Mouse (Mus musculus) CH12.LX (cell line): ENCODE measurements around the gene Zfp318. TPM values are rescaled to one million over a fixed set of nuclear protein-coding genes. Genes with fewer than 3 reads are reported as not detected.
A peak's percentile ranks its signal among the peaks of the same experiment; 100 is the strongest.

Experiments
- DNase-seq: peaks from one replicate; pipeline ENCODE4 v3.0.0-alpha.2; 2013; ENCODE audit errors: extremely low read depth
- H3K27ac ChIP-seq: 2 replicates; pipeline ENCODE4 v1.5.1; 2012; ENCODE audit warnings: low read depth, mild to moderate bottlenecking, control low read depth, moderate library complexity; ENCODE audit not compliant: insufficient read depth
- H3K27me3 ChIP-seq: replicated peaks from 2 replicates; pipeline ENCODE3; 2012; ENCODE audit warnings: inconsistent platforms
- H3K36me3 ChIP-seq, 2 experiments: replicated peaks in 1 of 2; 2 replicates each; pipeline versions ENCODE3 to v1.6.1; 2012; ENCODE audit warnings: inconsistent platforms in 1 of 2, low read length in 1 of 2, mild to moderate bottlenecking in 1 of 2, mixed read lengths in 1 of 2, moderate library complexity in 1 of 2; ENCODE audit not compliant: control insufficient read depth in 1 of 2, insufficient read depth in 1 of 2
- H3K4me1 ChIP-seq, 2 experiments: 2 replicates each; pipeline ENCODE4 v1.6.1; 2012; ENCODE audit warnings: inconsistent platforms in 1 of 2, moderate library complexity in 1 of 2; ENCODE audit not compliant: insufficient read depth in 2 of 2, control insufficient read depth in 1 of 2
- H3K4me2 ChIP-seq: 2 replicates; pipeline ENCODE4 v1.6.1; 2012; ENCODE audit warnings: low read depth, mild to moderate bottlenecking, control low read depth; ENCODE audit not compliant: poor library complexity, insufficient read depth, severe bottlenecking
- H3K4me3 ChIP-seq, 3 experiments: fragments of 150-350 bp in 1 of 3; sonication (generic) in 1 of 3; replicated peaks in 1 of 3; 2 replicates each; pipeline versions ENCODE3 to v1.5.1; 2011 to 2012; ENCODE audit warnings: low read depth in 2 of 3, low read length in 2 of 3, mild to moderate bottlenecking in 2 of 3, moderate library complexity in 2 of 3, control low read depth in 1 of 3, improper control_type of control experiment in 1 of 3, inconsistent platforms in 1 of 3, mixed read lengths in 1 of 3; ENCODE audit not compliant: poor library complexity in 1 of 3
- H3K79me2 ChIP-seq: replicated peaks from 2 replicates; pipeline ENCODE4 v1.6.1; 2012; ENCODE audit warnings: mild to moderate bottlenecking, moderate library complexity; ENCODE audit not compliant: control insufficient read depth, poor library complexity, insufficient read depth, severe bottlenecking; ENCODE audit errors: extremely low read depth
- H3K9ac ChIP-seq: 2 replicates; pipeline ENCODE4 v1.6.1; 2012; ENCODE audit warnings: low read depth, mild to moderate bottlenecking, control low read depth, moderate library complexity; ENCODE audit not compliant: insufficient read depth
- H3K9me3 ChIP-seq: replicated peaks from 2 replicates; pipeline ENCODE3; 2012; ENCODE audit warnings: low read length, inconsistent platforms, mixed read lengths
- BHLHE40 ChIP-seq: IDR thresholded peaks from 2 replicates; pipeline ENCODE4 v1.6.1; 2011; ENCODE audit warnings: mild to moderate bottlenecking, low read depth, low read length, improper control_type of control experiment
- E2F4 ChIP-seq: IDR thresholded peaks from 2 replicates; pipeline ENCODE4 v1.6.1; 2011; ENCODE audit warnings: low read depth, low read length, improper control_type of control experiment; ENCODE audit not compliant: insufficient replicate concordance
- ELF1 ChIP-seq: IDR thresholded peaks from 2 replicates; pipeline ENCODE4 v1.6.1; 2014; ENCODE audit warnings: low read depth, mild to moderate bottlenecking, inconsistent platforms, low read length, improper control_type of control experiment
- EP300 ChIP-seq: IDR thresholded peaks from 2 replicates; pipeline ENCODE4 v1.6.1; 2011; ENCODE audit warnings: low read length, improper control_type of control experiment
- ETS1 ChIP-seq: conservative IDR thresholded peaks from 2 replicates; pipeline ENCODE4 v1.6.1; 2012; ENCODE audit warnings: low read depth, mild to moderate bottlenecking, inconsistent platforms, low read length, improper control_type of control experiment, moderate library complexity
- GABPA ChIP-seq: IDR thresholded peaks from 2 replicates; pipeline ENCODE4 v1.6.1; 2012; ENCODE audit warnings: low read depth, low read length, improper control_type of control experiment, inconsistent platforms; ENCODE audit not compliant: insufficient replicate concordance
- IRF4 ChIP-seq: IDR thresholded peaks from 2 replicates; pipeline ENCODE4 v1.6.1; 2014; ENCODE audit warnings: low read depth, mild to moderate bottlenecking, inconsistent platforms, low read length, improper control_type of control experiment
- JUN ChIP-seq: IDR thresholded peaks from 2 replicates; pipeline ENCODE4 v1.6.1; 2011; ENCODE audit warnings: low read depth, mild to moderate bottlenecking, low read length, improper control_type of control experiment, moderate library complexity; ENCODE audit not compliant: insufficient read depth
- JUND ChIP-seq: conservative IDR thresholded peaks from 2 replicates; pipeline ENCODE4 v1.6.1; 2011; ENCODE audit warnings: low read depth, low read length, improper control_type of control experiment
- MAFK ChIP-seq: IDR thresholded peaks from 2 replicates; pipeline ENCODE4 v1.6.1; 2011; ENCODE audit warnings: low read length, improper control_type of control experiment; ENCODE audit not compliant: insufficient replicate concordance
- MEF2A ChIP-seq: IDR thresholded peaks from 2 replicates; pipeline ENCODE4 v1.6.1; 2014; ENCODE audit warnings: low read depth, mild to moderate bottlenecking, inconsistent platforms, low read length, improper control_type of control experiment, borderline replicate concordance
- MYC ChIP-seq: IDR thresholded peaks from 2 replicates; pipeline ENCODE4 v1.6.1; 2011; ENCODE audit warnings: low read depth, mild to moderate bottlenecking, improper control_type of control experiment, low read length
- PAX5 ChIP-seq: IDR thresholded peaks from 2 replicates; pipeline ENCODE4 v1.6.1; 2012; ENCODE audit warnings: low read length, inconsistent platforms, mixed read lengths
- POLR2A ChIP-seq: IDR thresholded peaks from 2 replicates; pipeline ENCODE4 v1.6.1; 2011; ENCODE audit warnings: low read depth, mild to moderate bottlenecking, improper control_type of control experiment, low read length
- POLR2AphosphoS2 ChIP-seq: IDR thresholded peaks from 2 replicates; pipeline ENCODE4 v1.6.1; 2011; ENCODE audit warnings: low read depth, low read length, improper control_type of control experiment
- RAD21 ChIP-seq: IDR thresholded peaks from 2 replicates; pipeline ENCODE4 v1.6.1; 2011; ENCODE audit warnings: low read depth, mild to moderate bottlenecking, low read length, improper control_type of control experiment, moderate library complexity
- RCOR1 ChIP-seq: conservative IDR thresholded peaks from 2 replicates; pipeline ENCODE4 v1.6.1; 2012; ENCODE audit warnings: low read depth, mild to moderate bottlenecking, inconsistent platforms, low read length, improper control_type of control experiment
- SMC3 ChIP-seq: IDR thresholded peaks from 2 replicates; pipeline ENCODE4 v1.6.1; 2011; ENCODE audit warnings: low read depth, low read length, improper control_type of control experiment
- UBTF ChIP-seq: IDR thresholded peaks from 2 replicates; pipeline ENCODE4 v1.6.1; 2012; ENCODE audit warnings: low read depth, mild to moderate bottlenecking, inconsistent platforms, low read length, improper control_type of control experiment, moderate library complexity
- USF1 ChIP-seq: IDR thresholded peaks from 2 replicates; pipeline ENCODE4 v1.6.1; 2014; ENCODE audit warnings: low read depth, mild to moderate bottlenecking, inconsistent platforms, low read length, improper control_type of control experiment
- ZC3H11A ChIP-seq: IDR thresholded peaks from 2 replicates; pipeline ENCODE4 v1.6.1; 2012; ENCODE audit warnings: low read depth, mild to moderate bottlenecking, inconsistent platforms, low read length, improper control_type of control experiment
- ZKSCAN1 ChIP-seq: IDR thresholded peaks from 2 replicates; pipeline ENCODE4 v1.6.1; 2012; ENCODE audit warnings: low read depth, inconsistent platforms, low read length, improper control_type of control experiment, borderline replicate concordance
- ZMIZ1 ChIP-seq: IDR thresholded peaks from 2 replicates; pipeline ENCODE4 v1.6.1; 2012; ENCODE audit warnings: low read depth, mild to moderate bottlenecking, inconsistent platforms, low read length, improper control_type of control experiment
- ZNF384 ChIP-seq: IDR thresholded peaks from 2 replicates; pipeline ENCODE4 v1.6.1; 2012; ENCODE audit warnings: low read depth, low read length, improper control_type of control experiment, inconsistent platforms
- dilution Hi-C: fragments of 300-500 bp; cut with MboI; formaldehyde crosslinking; loops from 2 replicates; pipeline ENCODE4 v1.14.3; 2020; ENCODE audit warnings: low sequenced_read_pairs; ENCODE audit not compliant: extremely low pct_unique_long_range_greater_than_20kb, extremely low pct_ligation_motif_present
- in situ Hi-C: fragments of 300-500 bp; cut with MboI; formaldehyde crosslinking; loops from 3 replicates; pipeline ENCODE4 v1.14.3; 2019; ENCODE audit warnings: low sequenced_read_pairs, low pct_ligation_motif_present, low pct_unique_long_range_greater_than_20kb, mixed read lengths
- polyA plus RNA-seq: library from polyadenylated mRNA; unstranded; fragments of >175 nt; gene quantifications from 2 replicates; pipeline ENCODE4 v1.2.1, GENCODE M21; 2012; ENCODE audit warnings: low read depth; ENCODE audit not compliant: insufficient read length
- total RNA-seq, 2 experiments: library from RNA; depleted of rRNA; stranded (reverse); fragments of 300-350 nt in 1 of 2; fragments of >200 nt in 1 of 2; gene quantifications; 2 replicates each; pipeline ENCODE4 v1.2.3; 2012 to 2014

The Zfp318 gene
- total and polyA plus RNA-seq, 3 experiments: 1.4 to 5.0 (median 2.9) TPM

DNA sequence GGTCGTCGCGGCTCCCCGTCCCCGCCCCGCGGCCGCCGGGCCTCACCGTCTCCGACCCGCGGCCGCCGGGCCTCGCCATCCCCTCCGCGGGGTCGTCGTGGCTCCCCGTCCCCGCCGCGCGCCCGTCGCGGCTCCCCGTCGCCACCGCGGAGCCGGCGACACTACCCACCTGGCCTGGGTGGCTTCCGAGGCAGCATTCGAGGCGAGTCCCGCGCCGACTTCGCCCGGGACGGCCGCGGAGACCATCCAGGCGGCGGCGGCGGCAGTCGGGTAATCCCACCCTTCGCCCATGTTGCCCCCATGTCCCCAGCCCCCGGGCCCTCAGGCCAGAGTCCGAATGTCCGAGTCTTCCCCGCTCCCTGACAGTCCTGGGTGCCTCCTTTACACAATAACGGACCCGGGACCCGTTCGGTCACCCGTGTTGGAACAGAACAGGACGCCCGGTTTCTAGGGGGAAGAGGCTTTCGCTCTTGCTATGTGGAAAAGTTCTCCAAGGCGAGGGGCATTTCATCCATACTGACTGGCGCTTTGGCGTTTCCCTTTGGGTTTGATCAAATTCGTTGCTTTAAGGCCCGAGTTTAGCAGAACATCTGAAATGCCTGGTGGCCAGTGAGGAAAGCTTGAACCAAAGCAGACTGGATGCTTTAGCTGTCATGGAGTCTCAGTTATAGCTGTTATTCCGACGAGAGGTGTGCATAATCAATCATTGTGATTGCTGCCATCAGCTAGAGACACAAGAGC is 700 bp downstream of the Zfp318 start:
- TF ChIP-seq MAFK: no peak
- TF ChIP-seq E2F4: no peak
- 0 out of 2 replicates have a peak, but pooled peaks have one; percentile 13 for TF ChIP-seq UBTF
- no peak for TF ChIP-seq ZNF384
- peaks cover 4 to 20% of the 10 kb centered on the region in 2 experiments; a peak in 3 of 4 replicates for H3K4me1 ChIP-seq
- in situ Hi-C loops (no loop called here), dilution Hi-C loops (no loop called here)
- H3K79me2 ChIP-seq: no peaks in the 10 kb centered on the region
- peak overlapping the region; percentile 72 for H3K9ac ChIP-seq
- peak overlapping the region; percentile 55 for H3K4me2 ChIP-seq
- peak; percentile 18 for DNase-seq
- H3K36me3 ChIP-seq: no peaks in the 10 kb centered on the region
- peak overlapping the region; percentile 51 to 87 (median 66) for H3K4me3 ChIP-seq
- no peaks in the 10 kb centered on the region for H3K9me3 ChIP-seq
- H3K27ac ChIP-seq: no peak overlapping the region
- peaks cover 25% of the 10 kb centered on the region for H3K27me3 ChIP-seq

DNA sequence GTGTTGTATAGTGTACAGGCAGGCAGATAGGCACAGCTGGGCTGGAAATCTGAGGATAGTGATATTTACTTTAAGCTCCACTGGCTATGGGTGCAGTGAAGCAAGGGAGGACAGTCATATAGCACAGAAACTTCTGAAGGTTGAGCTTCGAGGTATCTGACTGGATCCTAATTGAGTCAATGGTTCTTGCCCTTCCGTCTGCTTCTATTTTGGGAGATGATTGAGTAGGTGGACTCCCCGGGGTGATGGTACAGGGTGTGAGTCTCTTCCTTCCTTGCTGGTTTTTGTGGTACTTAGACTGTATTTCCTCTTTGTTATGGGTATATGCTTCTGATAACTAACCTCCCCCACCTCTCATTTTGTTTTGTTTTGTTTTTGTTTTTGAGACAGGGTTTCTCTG is 4.7 kb downstream of the Zfp318 start:
- in situ Hi-C loops: loop anchor here (5.0 kb wide), 1 partner anchor 121 kb away; no protein-coding TSS in a partner anchor
- no peak overlapping the region for H3K27ac ChIP-seq
- peaks cover 25% of the 10 kb centered on the region for H3K27me3 ChIP-seq
- H3K4me3 ChIP-seq: no peak overlapping the region
- peak; percentile 75 for DNase-seq
- dilution Hi-C loops: no loop called here
- H3K4me1 ChIP-seq: peaks cover 4 to 16% of the 10 kb centered on the region in 2 experiments; a peak in 3 of 4 replicates
- H3K79me2 ChIP-seq: no peaks in the 10 kb centered on the region
- TF ChIP-seq ELF1 (no peak), RCOR1 (no peak), POLR2A (no peak), MEF2A (peak; percentile 92), MAFK (0 out of 2 replicates have a peak, but pooled peaks have one; percentile 37), SMC3 (no peak), EP300 (peak; percentile 69), ZMIZ1 (no peak), RAD21 (no peak), ETS1 (peak; percentile 51), JUN (no peak), ZC3H11A (no peak), UBTF (no peak), JUND (no peak; the same call in 1 of the 2 replicates), PAX5 (no peak), GABPA (no peak), MYC (no peak), USF1 (no peak), POLR2AphosphoS2 (no peak), IRF4 (peak; percentile 47; the same call in 1 of the 2 replicates), BHLHE40 (peak; percentile 54), ZKSCAN1 (no peak)
- H3K4me2 ChIP-seq: no peak overlapping the region
- no peak overlapping the region for H3K9ac ChIP-seq
- H3K9me3 ChIP-seq: no peaks in the 10 kb centered on the region
- no peaks in the 10 kb centered on the region for H3K36me3 ChIP-seq
